Mouse (Mus musculus): Measurements from ENCODE around the gene Ccdc138. TPM values are rescaled to one million over a fixed set of nuclear protein-coding genes. Genes with fewer than 3 reads are reported as not detected.

Gene Ccdc138
- total RNA-seq, 2 experiments from 2014 or later = 6.2 to 7.8 TPM

Other genes with a start within 250 kb of the Ccdc138 start
- 10 to 100 TPM; 61.7 to 71.3 TPM for gene Gcc2, start 242.5 kb upstream of the Ccdc138 start, total RNA-seq (2021)
- 10 to 100 TPM; 30.2 to 30.8 TPM for gene Lims1, start 174.5 kb upstream of the Ccdc138 start, total RNA-seq (2021)
- 10 to 100 TPM; 63.9 to 65.9 TPM for gene Ranbp2, start 51.0 kb upstream of the Ccdc138 start, total RNA-seq (2021)
- gene Edar, start 177.7 kb downstream of the Ccdc138 start, total RNA-seq (2021) = under 1 TPM; 0.32 to 0.36 TPM
- not detected for gene Gm17542, start 220.3 kb downstream of the Ccdc138 start, total RNA-seq (2021)